Mouse (Mus musculus) limb, embryonic 15.5 days (tissue): ENCODE measurements around the gene Rpusd1. TPM values are rescaled to one million over a fixed set of nuclear protein-coding genes. Genes with fewer than 3 reads are reported as not detected.

Experiments
- ATAC-seq: fragments of 200-750 bp; cut with Nextera tagmentation; 2 replicates; pipeline ENCODE4 v1.8.0; 2017; ENCODE audit warnings: low read depth, moderate TSS enrichment; ENCODE audit not compliant: insufficient number of reproducible peaks, low FRiP score, low TSS enrichment
- H3K27ac ChIP-seq: fragments of 300-500 bp; sonication (generic); 2 replicates; pipeline ENCODE4 v1.5.1; 2015; ENCODE audit warnings: moderate library complexity, mild to moderate bottlenecking, inconsistent platforms
- H3K27me3 ChIP-seq: fragments of 300-500 bp; sonication (generic); 2 replicates; pipeline ENCODE4 v1.6.1; 2015; ENCODE audit warnings: inconsistent platforms
- H3K36me3 ChIP-seq: fragments of 300-500 bp; sonication (generic); 2 replicates; pipeline ENCODE4 v1.6.1; 2015; ENCODE audit warnings: inconsistent platforms
- H3K4me1 ChIP-seq: fragments of 300-500 bp; sonication (generic); 2 replicates; pipeline ENCODE4 v1.6.1; 2015; ENCODE audit warnings: inconsistent platforms
- H3K4me2 ChIP-seq: fragments of 300-500 bp; sonication (generic); 2 replicates; pipeline ENCODE4 v1.6.1; 2015; ENCODE audit warnings: mild to moderate bottlenecking, inconsistent platforms
- H3K4me3 ChIP-seq: fragments of 300-500 bp; sonication (generic); 2 replicates; pipeline ENCODE4 v1.5.1; 2015; ENCODE audit warnings: mild to moderate bottlenecking, inconsistent platforms
- H3K9ac ChIP-seq: fragments of 300-500 bp; sonication (generic); 2 replicates; pipeline ENCODE4 v1.6.1; 2015; ENCODE audit warnings: inconsistent platforms
- H3K9me3 ChIP-seq: fragments of 300-500 bp; sonication (generic); 2 replicates; pipeline ENCODE4 v1.6.1; 2016; ENCODE audit warnings: inconsistent platforms
- WGBS: fragments of 180-500 bp; shearing (Covaris S2); methylation state at CpG from one replicate; pipeline ENCODE4 v1.1.7; 2015; 5-methylcytosine and 5-hydroxymethylcytosine counted together
- microRNA-seq: library from miRNA; unstranded; fragments of <30 nt; microRNA quantifications from one replicate; pipeline ENCODE4, GENCODE M21; 2016
- polyA plus RNA-seq: library from polyadenylated mRNA; unstranded; fragments of >200 nt; fragmentation: Nextera tagmentation; extraction: Ambion mirVana; gene quantifications from 2 replicates; pipeline ENCODE4 v1.2.1, GENCODE M21; 2015

Rpusd1 gene
- polyA plus RNA-seq, 1 experiment from 2014 or later, result 23.3 TPM

DNA sequence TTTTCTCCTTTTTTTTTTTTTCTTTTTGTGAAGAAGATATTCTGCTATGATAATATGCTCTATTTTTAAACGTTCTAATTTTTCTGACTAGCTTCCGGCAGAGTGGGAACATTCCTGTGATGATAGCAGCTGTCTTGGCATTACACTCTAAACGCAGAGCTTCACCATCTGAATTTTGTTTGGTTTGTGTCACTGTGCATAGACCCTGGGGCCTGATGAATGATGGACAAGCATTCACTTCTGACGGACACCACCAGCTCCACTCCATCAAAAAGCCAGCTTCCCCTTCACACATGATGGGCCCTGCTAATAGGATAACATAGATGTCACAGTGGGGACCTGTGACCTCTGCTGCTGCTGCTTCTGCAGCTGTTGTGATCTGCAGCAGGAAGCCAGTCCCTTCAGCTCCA is 34.1 kb downstream of the Rpusd1 start:
- Histone ChIP-seq H3K4me1 (no peaks in the 10 kb centered on the region), H3K36me3 (no peaks in the 10 kb centered on the region), H3K4me3 (no peak overlapping the region), H3K27ac (no peak overlapping the region), H3K9ac (no peak overlapping the region), H3K4me2 (no peak overlapping the region), H3K9me3 (no peaks in the 10 kb centered on the region), H3K27me3 (no peaks in the 10 kb centered on the region)
- no peak for ATAC-seq
- 58% methylated on average over 4 of the region's 4 CpGs for WGBS

- Histone ChIP-seq H3K9ac (no peak overlapping the region), H3K4me3 (no peak overlapping the region), H3K4me1 (no peaks in the 10 kb centered on the region), H3K27me3 (peaks cover 1% of the 10 kb centered on the region; the same call in 1 of the 2 replicates), H3K27ac (no peak overlapping the region), H3K9me3 (no peaks in the 10 kb centered on the region), H3K36me3 (no peaks in the 10 kb centered on the region), H3K4me2 (no peak overlapping the region)
- 45% methylated on average over 3 of the region's 3 CpGs for WGBS
- ATAC-seq, result no peak
Observed at GRCm38 (mm10) chr17:25762591-25762990, 35.1 kb downstream of the Rpusd1 start.

- H3K9me3 ChIP-seq, result no peaks in the 10 kb centered on the region
- H3K27me3 ChIP-seq, result peaks cover 4% of the 10 kb centered on the region; the same call in 1 of the 2 replicates
- no peak overlapping the region for H3K4me3 ChIP-seq
- ATAC-seq, result no peak
- no peak overlapping the region for H3K9ac ChIP-seq
- WGBS, result 15% methylated on average over 5 of the region's 5 CpGs
- H3K27ac ChIP-seq, result no peak overlapping the region
- no peaks in the 10 kb centered on the region for H3K36me3 ChIP-seq
- H3K4me2 ChIP-seq, result no peak overlapping the region
- no peaks in the 10 kb centered on the region for H3K4me1 ChIP-seq
Observed at GRCm38 (mm10) chr17:25765886-25766285, 38.4 kb downstream of the Rpusd1 start.

- H3K9me3 ChIP-seq, result no peaks in the 10 kb centered on the region
Observed at GRCm38 (mm10) chr17:25769331-25769730, 41.9 kb downstream of the Rpusd1 start.

DNA sequence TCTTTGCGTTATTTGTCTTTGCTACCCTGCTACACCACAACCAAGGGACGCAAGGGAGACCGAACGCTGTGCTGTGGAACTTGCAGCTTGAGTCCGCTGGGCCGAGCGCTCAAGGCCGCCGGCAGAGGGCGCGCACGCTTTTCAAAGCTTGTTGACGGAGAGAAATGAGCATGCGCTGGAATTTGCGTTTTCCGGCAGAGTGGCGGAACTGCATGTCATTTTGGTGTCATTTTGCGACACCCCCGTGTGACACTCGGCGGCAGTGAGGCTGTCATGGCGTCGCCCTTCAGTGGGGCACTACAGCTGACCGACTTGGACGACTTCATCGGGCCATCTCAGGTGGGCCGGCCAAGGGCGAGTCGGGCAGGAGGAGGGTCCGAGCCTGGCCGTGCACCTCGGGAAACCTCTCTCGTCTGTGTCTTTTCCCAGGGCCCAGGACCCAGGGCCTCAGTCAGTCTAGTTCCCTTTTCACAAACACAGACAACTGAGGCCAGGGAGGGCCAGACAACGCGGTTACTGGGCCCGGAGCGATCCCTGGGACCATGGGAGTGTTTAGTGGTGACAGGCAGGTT is 46.2 kb downstream of the Rpusd1 start, which contains the start of gene Narfl:
Narfl (plus strand) TSS at position 228 of the 572 bp plus-strand sequence.
- Histone ChIP-seq H3K27me3 (no peaks in the 10 kb centered on the region; the same call in 1 of the 2 replicates), H3K9ac (peak within 1 kb of the TSS; percentile 80), H3K27ac (no peak within 1 kb of the TSS), H3K4me2 (peak within 1 kb of the TSS; percentile 58), H3K36me3 (peaks cover 16% of the 10 kb centered on the region), H3K4me3 (peak within 1 kb of the TSS; percentile 74), H3K4me1 (peaks cover 12% of the 10 kb centered on the region), H3K9me3 (no peaks in the 10 kb centered on the region)
- ATAC-seq, result peak; percentile 72
- under 1% methylated on average over 37 of the region's 37 CpGs for WGBS

More at GRCm38 (mm10) chr17:25769331-25769730, 41.9 kb downstream of the Rpusd1 start:
- Histone ChIP-seq H3K36me3 (no peaks in the 10 kb centered on the region), H3K4me2 (no peak overlapping the region), H3K4me3 (no peak overlapping the region), H3K27ac (no peak overlapping the region), H3K27me3 (peaks cover 4% of the 10 kb centered on the region), H3K4me1 (peaks cover 4% of the 10 kb centered on the region), H3K9ac (no peak overlapping the region)
- ATAC-seq, result no peak
- WGBS, result 29% methylated on average over 9 of the region's 9 CpGs

DNA sequence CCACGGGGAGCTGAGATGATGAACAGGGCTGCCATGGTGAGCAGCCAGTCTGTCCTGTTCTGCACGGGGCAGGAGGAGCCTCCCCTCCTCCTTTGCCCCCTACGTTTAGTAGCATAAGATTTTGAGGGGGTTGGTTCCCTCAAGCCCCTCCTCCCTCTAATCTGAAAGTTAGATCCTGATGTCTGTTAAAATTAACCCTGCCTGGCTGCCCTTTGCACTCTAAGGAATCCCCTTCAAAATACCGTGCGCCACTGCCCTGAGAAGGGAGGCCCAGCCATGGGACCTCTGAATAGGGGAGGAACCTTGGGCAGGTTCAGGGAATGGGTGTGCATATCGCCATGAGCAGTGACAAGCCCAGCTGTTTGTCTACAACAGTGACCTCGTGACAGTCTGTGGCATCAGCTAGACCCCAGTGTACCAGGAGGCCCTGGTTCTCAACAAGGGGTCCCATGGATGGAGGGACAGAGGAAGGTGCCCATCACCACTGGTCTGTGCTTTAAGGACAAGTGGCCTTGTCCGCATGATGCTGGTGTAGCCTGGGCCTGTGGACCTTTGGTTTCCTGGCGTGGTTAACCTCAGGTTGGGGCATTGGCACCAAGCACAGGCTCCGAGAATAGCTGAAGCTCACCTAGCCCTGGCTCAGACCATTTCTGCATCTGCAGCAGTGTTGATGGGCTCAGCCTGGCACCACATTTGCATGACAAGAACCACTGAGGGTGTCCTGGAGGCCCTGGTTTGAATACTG is 48.0 kb downstream of the Rpusd1 start:
- H3K4me2 ChIP-seq, result no peak overlapping the region
- no peaks in the 10 kb centered on the region for H3K9me3 ChIP-seq
- peaks cover 12% of the 10 kb centered on the region for H3K4me1 ChIP-seq
- no peak for ATAC-seq
- no peak overlapping the region for H3K9ac ChIP-seq
- 80% methylated on average over 10 of the region's 10 CpGs for WGBS
- H3K4me3 ChIP-seq, result no peak overlapping the region
- peaks cover 34% of the 10 kb centered on the region for H3K36me3 ChIP-seq
- no peaks in the 10 kb centered on the region; the same call in 1 of the 2 replicates for H3K27me3 ChIP-seq
- H3K27ac ChIP-seq, result no peak overlapping the region

DNA sequence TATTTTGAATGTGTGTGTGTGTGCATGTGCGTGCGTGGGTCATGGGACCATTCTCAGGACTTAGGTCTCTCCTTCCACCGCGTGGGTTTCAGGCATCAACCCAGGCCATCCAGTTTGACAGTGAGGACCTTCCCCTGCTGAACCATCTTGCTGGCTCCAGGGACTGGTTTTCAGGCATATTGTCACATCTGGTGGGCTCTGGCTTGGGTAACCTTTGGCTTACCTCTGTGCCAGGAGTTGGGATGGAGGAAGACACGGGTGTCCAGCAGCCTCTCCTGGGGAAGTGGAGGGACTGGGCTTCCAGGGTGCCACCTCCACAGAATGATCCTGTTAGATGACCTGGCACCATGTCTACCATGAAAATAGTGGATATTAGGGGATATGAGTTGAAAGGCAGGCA is 50.5 kb downstream of the Rpusd1 start:
- no peak for ATAC-seq
- Histone ChIP-seq H3K4me1 (peaks cover 15% of the 10 kb centered on the region), H3K9ac (no peak overlapping the region), H3K9me3 (no peaks in the 10 kb centered on the region), H3K36me3 (peaks cover 59% of the 10 kb centered on the region), H3K27me3 (no peaks in the 10 kb centered on the region), H3K4me3 (no peak overlapping the region), H3K4me2 (no peak overlapping the region), H3K27ac (no peak overlapping the region)
- WGBS, result 91% methylated on average over 5 of the region's 5 CpGs

Small RNA genes lying within 50 kb of the gene (microRNA-seq; reads per million reads assigned to microRNA genes)
- gene Gm25083, result not detected
- 0.61 reads per million for gene Mir6966

Other genes starting within 250 kb of the Rpusd1 start
- 0.08 TPM in 1 of 2 replicates, not detected in the other for gene Sstr5, start 230.4 kb upstream of the Rpusd1 start, polyA plus RNA-seq
- 10.9 and 14.7 TPM in 2 replicates for gene Sox8, start 157.0 kb upstream of the Rpusd1 start, polyA plus RNA-seq
- gene Lmf1, start 148.6 kb upstream of the Rpusd1 start, polyA plus RNA-seq, result 28.8 and 30.5 TPM in 2 replicates
- gene Gng13, start 10.5 kb upstream of the Rpusd1 start, polyA plus RNA-seq, result 4.8 and 6.1 TPM in 2 replicates
- gene Chtf18, start 251 bp upstream of the Rpusd1 start, polyA plus RNA-seq, result 20.9 and 21.2 TPM in 2 replicates
- gene Mslnl, start 8.4 kb downstream of the Rpusd1 start, polyA plus RNA-seq, result 0.13 and 0.17 TPM in 2 replicates
- 38.4 and 40.6 TPM in 2 replicates for gene Msln, start 26.7 kb downstream of the Rpusd1 start, polyA plus RNA-seq
- 26.7 and 27.2 TPM in 2 replicates for gene Narfl, start 46.1 kb downstream of the Rpusd1 start, polyA plus RNA-seq
- 53.2 and 54.4 TPM in 2 replicates for gene Haghl, start 58.0 kb downstream of the Rpusd1 start, polyA plus RNA-seq
- gene Ccdc78, start 58.9 kb downstream of the Rpusd1 start, polyA plus RNA-seq, result 0.09 and 0.14 TPM in 2 replicates
- gene Fam173a, start 65.2 kb downstream of the Rpusd1 start, polyA plus RNA-seq, result 85.7 and 95.6 TPM in 2 replicates
- gene AC134908.4, start 68.0 kb downstream of the Rpusd1 start, polyA plus RNA-seq, result 0.56 and 0.58 TPM in 2 replicates
- gene Metrn, start 69.5 kb downstream of the Rpusd1 start, polyA plus RNA-seq, result 39.1 and 40.0 TPM in 2 replicates
- gene Fbxl16, start 81.4 kb downstream of the Rpusd1 start, polyA plus RNA-seq, result 2.0 and 2.7 TPM in 2 replicates
- 24.6 and 26.5 TPM in 2 replicates for gene Wdr24, start 96.0 kb downstream of the Rpusd1 start, polyA plus RNA-seq
- gene Jmjd8, start 101.2 kb downstream of the Rpusd1 start, polyA plus RNA-seq, result 47.2 and 48.9 TPM in 2 replicates
- gene Stub1, start 105.7 kb downstream of the Rpusd1 start, polyA plus RNA-seq, result 346 and 387 TPM in 2 replicates
- 1.8 and 2.6 TPM in 2 replicates for gene Rhbdl1, start 109.6 kb downstream of the Rpusd1 start, polyA plus RNA-seq
- 1.8 and 2.6 TPM in 2 replicates for gene Gm20683, start 114.1 kb downstream of the Rpusd1 start, polyA plus RNA-seq
- 21.9 and 25.4 TPM in 2 replicates for gene Rhot2, start 117.2 kb downstream of the Rpusd1 start, polyA plus RNA-seq
- 16.8 and 21.3 TPM in 2 replicates for gene Wdr90, start 133.8 kb downstream of the Rpusd1 start, polyA plus RNA-seq
- 16.7 and 22.2 TPM in 2 replicates for gene Mcrip2, start 141.1 kb downstream of the Rpusd1 start, polyA plus RNA-seq
- 45.3 and 48.0 TPM in 2 replicates for gene Mettl26, start 147.4 kb downstream of the Rpusd1 start, polyA plus RNA-seq
- gene Wfikkn1, start 153.2 kb downstream of the Rpusd1 start, polyA plus RNA-seq, result 0.63 and 0.65 TPM in 2 replicates
- 30.7 and 35.2 TPM in 2 replicates for gene Rab40c, start 192.1 kb downstream of the Rpusd1 start, polyA plus RNA-seq
- 45.7 and 47.8 TPM in 2 replicates for gene Pigq, start 217.3 kb downstream of the Rpusd1 start, polyA plus RNA-seq
- gene Nhlrc4, start 217.3 kb downstream of the Rpusd1 start, polyA plus RNA-seq, result 0.42 TPM in 1 of 2 replicates, not detected in the other
- gene A930017K11Rik, start 224.9 kb downstream of the Rpusd1 start, polyA plus RNA-seq, result 0.06 and 0.14 TPM in 2 replicates